11 mouse cellular contexts compared by ENCODE assay signal in genomic region chr8:114504889-114505288, GRCm38 (mm10).
DNase-seq lines count a peak whose midpoint lies in the region; ATAC-seq lines count a peak whose summit lies in the region.
"Had no signal": no experiment of that assay in that cellular context is flagged by ENCODE, and none has a peak within 500 bp of the region (broad histone marks: within the 10 kb centered on the region; RNA-seq: fewer than 3 reads in every experiment).

No protein-coding gene starts in this region.

- WGBS in heart, embryonic 13.5 days: 31% methylated on average over 11 of the region's 11 CpGs
- 39% methylated on average over 11 of the region's 11 CpGs for WGBS in embryonic facial prominence, embryonic 11.5 days
- 51% methylated on average over 11 of the region's 11 CpGs for WGBS in hindbrain, embryonic 13.5 days
- WGBS in midbrain, embryonic 10.5 days: 71% methylated on average over 11 of the region's 11 CpGs

- intact Hi-C loops in heart, postnatal 25 days (cut with DNase I): no loop called here

- H3K4me3 ChIP-seq in heart, embryonic 13.5 days: peak overlapping the region; percentile 19
- no peak overlapping the region for H3K4me3 ChIP-seq in embryonic facial prominence, embryonic 11.5 days (ENCODE audit: low read depth, low read length)
- H3K4me3 ChIP-seq in hindbrain, embryonic 13.5 days: no peak overlapping the region
- H3K4me3 ChIP-seq in midbrain, embryonic 10.5 days: no peak overlapping the region

- no peak for DNase-seq in heart, postnatal 25 days (ENCODE audit: low spot score)
- peak; percentile 11 for DNase-seq in embryonic facial prominence, embryonic 11.5 days (ENCODE audit: low spot score)
- no peak for DNase-seq in midbrain, embryonic 10.5 days (ENCODE audit: low spot score)
- DNase-seq in thymus, postnatal 14 days: no peak
- DNase-seq in adrenal gland, adult 8-10 months: no peak
- DNase-seq in spleen, adult 12 weeks (ENCODE audit: low spot score): no peak
- DNase-seq: liver; thymus, postnatal 36 days had no signal

- H3K4me2 ChIP-seq in heart, embryonic 13.5 days: peak overlapping the region; percentile 57
- H3K4me2 ChIP-seq in embryonic facial prominence, embryonic 11.5 days (ENCODE audit: low read depth, low read length): peak overlapping the region; percentile 24; the same call in 1 of the 2 replicates
- H3K4me2 ChIP-seq in hindbrain, embryonic 13.5 days: no peak overlapping the region

- H3K9ac ChIP-seq in heart, embryonic 13.5 days: peak overlapping the region; percentile 47
- H3K9ac ChIP-seq in embryonic facial prominence, embryonic 11.5 days (replicated peaks; ENCODE audit: low read length): peak overlapping the region; percentile 11; the same call in 1 of the 2 replicates
- H3K9ac ChIP-seq in hindbrain, embryonic 13.5 days: no peak overlapping the region

- no peaks in the 10 kb centered on the region for H3K36me3 ChIP-seq in heart, embryonic 13.5 days
- H3K36me3 ChIP-seq in embryonic facial prominence, embryonic 11.5 days (replicated peaks; ENCODE audit: control insufficient read depth, insufficient read depth, low read depth, low read length): no peaks in the 10 kb centered on the region
- no peaks in the 10 kb centered on the region for H3K36me3 ChIP-seq in hindbrain, embryonic 13.5 days
- H3K36me3 ChIP-seq in midbrain, embryonic 10.5 days: no peaks in the 10 kb centered on the region

- H3K27me3 ChIP-seq in heart, embryonic 13.5 days (replicated peaks): peaks cover 7% of the 10 kb centered on the region; the same call in 1 of the 2 replicates
- H3K27me3 ChIP-seq in embryonic facial prominence, embryonic 11.5 days (ENCODE audit: control insufficient read depth, insufficient read depth, low read length): no peaks in the 10 kb centered on the region
- H3K27me3 ChIP-seq in hindbrain, embryonic 13.5 days: no peaks in the 10 kb centered on the region; the same call in 1 of the 2 replicates
- H3K27me3 ChIP-seq in midbrain, embryonic 10.5 days (ENCODE audit: low read depth, poor library complexity, severe bottlenecking): no peaks in the 10 kb centered on the region
- H3K27me3 ChIP-seq: CH12.LX had no signal

- ATAC-seq in heart, embryonic 13.5 days (ENCODE audit: extremely low read depth, insufficient number of reproducible peaks, low FRiP score, low TSS enrichment): no peak
- 0 out of 2 replicates have a peak, but pooled peaks have one; percentile 37 for ATAC-seq in embryonic facial prominence, embryonic 11.5 days (replicated peaks; ENCODE audit: insufficient number of reproducible peaks, low FRiP score, low TSS enrichment, low read depth)
- ATAC-seq in hindbrain, embryonic 13.5 days (ENCODE audit: low FRiP score): 0 out of 2 replicates have a peak, but pooled peaks have one; percentile 32

- no peaks in the 10 kb centered on the region for H3K9me3 ChIP-seq in heart, embryonic 13.5 days
- H3K9me3 ChIP-seq in embryonic facial prominence, embryonic 11.5 days (replicated peaks; ENCODE audit: control insufficient read depth, low read length): no peaks in the 10 kb centered on the region
- no peaks in the 10 kb centered on the region for H3K9me3 ChIP-seq in hindbrain, embryonic 13.5 days
- H3K9me3 ChIP-seq in midbrain, embryonic 10.5 days (replicated peaks): no peaks in the 10 kb centered on the region

- H3K4me1 ChIP-seq in heart, embryonic 13.5 days: peaks cover 19% of the 10 kb centered on the region
- peaks cover 7% of the 10 kb centered on the region for H3K4me1 ChIP-seq in embryonic facial prominence, embryonic 11.5 days (ENCODE audit: control insufficient read depth, insufficient read depth, low read length)
- peaks cover 51% of the 10 kb centered on the region for H3K4me1 ChIP-seq in hindbrain, embryonic 13.5 days (replicated peaks)
- H3K4me1 ChIP-seq in midbrain, embryonic 10.5 days: peaks cover 40% of the 10 kb centered on the region

- no peak overlapping the region for H3K27ac ChIP-seq in heart, embryonic 13.5 days (replicated peaks)
- H3K27ac ChIP-seq in embryonic facial prominence, embryonic 11.5 days (replicated peaks; ENCODE audit: low read depth, low read length): peak overlapping the region; percentile 39; the same call in 1 of the 2 replicates
- H3K27ac ChIP-seq in hindbrain, embryonic 13.5 days: peak overlapping the region; percentile 64
- H3K27ac ChIP-seq in midbrain, embryonic 10.5 days (replicated peaks): peak overlapping the region; percentile 59
